Mouse (Mus musculus): ENCODE results near the gene Psip1. TPM values are rescaled to one million over a fixed set of nuclear protein-coding genes. Genes with fewer than 3 reads are reported as not detected.
"Not testable (repeated sequence)": the region's sequence is repeated elsewhere in the genome, so short reads cannot be mapped to it uniquely, and the experiment has no call there.

Psip1 gene
- polyA plus RNA-seq, 1 experiment from 2014 or later: 146 TPM

DNA sequence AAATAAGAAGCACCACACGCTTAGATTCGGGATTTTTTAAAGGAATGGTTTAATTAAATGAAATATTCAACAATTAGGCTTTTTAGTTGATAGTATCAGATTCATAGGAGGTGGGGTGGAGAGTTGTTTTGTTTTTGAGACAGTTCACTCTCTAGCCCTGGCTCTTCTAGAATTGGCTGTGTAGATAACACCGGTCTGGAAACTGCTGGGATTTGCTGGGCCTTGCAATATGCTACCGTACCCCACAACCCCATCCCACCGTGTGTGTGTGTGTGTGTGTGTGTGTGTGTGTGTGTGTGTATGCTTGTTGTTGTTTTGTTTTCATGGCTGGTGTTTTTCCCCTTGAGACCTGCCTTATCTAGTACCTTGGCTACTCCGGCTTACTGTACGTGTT, 14.8 kb upstream of the Psip1 start:
- DNase-seq (ENCODE audit: low spot score): no peak

DNA sequence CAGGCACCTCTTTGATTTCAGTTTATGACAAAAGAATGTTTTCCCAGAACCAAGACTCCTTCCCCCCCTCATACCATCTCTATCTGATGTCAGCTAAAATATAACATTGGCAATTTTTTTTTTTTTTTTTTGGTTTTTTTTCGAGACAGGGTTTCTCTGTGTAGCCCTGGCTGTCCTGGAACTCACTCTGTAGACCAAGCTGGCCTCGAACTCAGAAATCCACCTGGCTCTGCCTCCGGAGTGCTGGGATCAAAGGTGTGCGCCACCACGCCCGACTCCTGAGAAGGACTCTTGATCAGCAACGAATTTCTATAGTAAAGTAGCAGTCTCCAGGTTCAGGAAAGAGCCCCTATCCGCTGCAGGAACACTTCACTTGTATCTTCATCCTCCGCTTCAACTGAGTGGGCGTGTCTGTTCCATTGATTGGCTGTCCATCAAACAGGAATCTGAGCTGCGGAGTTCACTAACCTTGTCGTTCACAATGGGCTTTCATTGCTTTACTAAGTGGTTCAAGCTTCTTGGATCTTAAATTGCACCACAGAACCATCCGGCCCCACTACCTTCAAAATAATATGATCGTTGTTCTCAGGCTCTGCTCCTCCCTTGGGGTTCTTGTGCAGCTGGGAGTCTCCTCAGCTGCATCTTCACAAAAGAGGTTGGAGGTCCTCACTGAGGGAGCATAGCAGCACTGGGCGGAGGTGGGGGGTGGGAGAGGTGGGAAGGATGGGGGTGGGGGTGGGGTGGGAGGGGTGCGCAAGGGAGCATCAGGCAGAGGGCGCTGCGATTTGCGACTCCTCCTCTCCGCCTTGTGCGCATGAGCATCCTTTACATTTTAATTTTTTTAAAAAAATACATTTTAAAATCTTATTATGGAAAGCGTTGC, 14.1 kb upstream of the Psip1 start:
- no peak for DNase-seq (ENCODE audit: low spot score)

- DNase-seq (ENCODE audit: low spot score): not testable (repeated sequence)
Measured at GRCm38 (mm10) chr4:83497013-83497412, 10.8 kb upstream of the Psip1 start.

DNA sequence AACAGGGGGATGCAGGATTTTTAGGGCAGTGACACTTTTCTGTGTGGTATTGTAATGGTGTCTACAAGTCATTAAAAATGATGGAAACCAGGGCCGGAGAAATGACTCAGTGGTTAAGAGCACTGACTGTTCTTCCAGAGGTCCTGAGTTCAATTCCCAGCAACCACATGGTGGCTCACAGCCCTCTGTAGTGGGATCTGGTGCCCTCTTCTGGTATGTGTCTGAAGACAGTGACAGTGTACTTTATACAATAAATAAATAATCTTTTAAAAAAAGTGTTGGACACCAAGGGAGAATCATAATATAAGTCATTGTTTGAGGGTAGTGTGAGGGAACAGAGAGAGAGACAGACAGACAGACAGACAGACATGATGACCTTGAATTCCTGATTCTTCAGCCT, 6.9 kb upstream of the Psip1 start:
- no peak for DNase-seq (ENCODE audit: low spot score)

- DNase-seq (ENCODE audit: low spot score): no peak
Measured at GRCm38 (mm10) chr4:83489121-83489520, 2.9 kb upstream of the Psip1 start.

- peak; percentile 94 for DNase-seq (ENCODE audit: low spot score)
Measured at GRCm38 (mm10) chr4:83485735-83486116, 533 bp downstream of the Psip1 start.

GRCm38 (mm10) chr4:83485250-83485649, 1.0 kb downstream of the Psip1 start:
- DNase-seq (ENCODE audit: low spot score): no peak

- DNase-seq (ENCODE audit: low spot score): no peak
Measured at GRCm38 (mm10) chr4:83468208-83468607, 18.1 kb downstream of the Psip1 start.

- no peak for DNase-seq (ENCODE audit: low spot score)
Measured at GRCm38 (mm10) chr4:83467615-83468014, 18.6 kb downstream of the Psip1 start.

- DNase-seq (ENCODE audit: low spot score): no peak
Measured at GRCm38 (mm10) chr4:83464827-83465226, 21.4 kb downstream of the Psip1 start.

GRCm38 (mm10) chr4:83460106-83460505, 26.2 kb downstream of the Psip1 start:
- DNase-seq (ENCODE audit: low spot score): no peak

GRCm38 (mm10) chr4:83450785-83451184, 35.5 kb downstream of the Psip1 start:
- DNase-seq (ENCODE audit: low spot score): no peak

DNA sequence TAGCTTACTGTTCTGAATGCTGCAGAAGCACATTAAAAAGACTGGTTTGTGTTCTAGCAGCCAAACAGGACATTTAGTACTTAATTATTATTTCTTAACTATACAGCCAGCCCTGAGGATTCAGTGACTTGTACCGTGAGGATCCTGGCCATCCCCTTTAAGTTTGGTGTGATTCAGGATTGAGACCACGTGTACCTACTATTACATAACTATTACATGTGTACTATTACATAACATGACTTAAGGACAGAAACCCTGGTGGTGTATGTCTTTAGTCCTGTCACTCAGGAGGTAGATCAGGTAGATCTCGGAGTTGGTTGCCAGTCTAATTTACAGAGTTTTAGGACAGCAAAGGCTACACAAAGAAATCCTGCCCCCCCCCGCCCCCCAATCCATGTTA, 45.2 kb downstream of the Psip1 start:
- DNase-seq (ENCODE audit: low spot score): no peak

- DNase-seq (ENCODE audit: low spot score): no peak
Measured at GRCm38 (mm10) chr4:83439045-83439444, 47.2 kb downstream of the Psip1 start.

DNA sequence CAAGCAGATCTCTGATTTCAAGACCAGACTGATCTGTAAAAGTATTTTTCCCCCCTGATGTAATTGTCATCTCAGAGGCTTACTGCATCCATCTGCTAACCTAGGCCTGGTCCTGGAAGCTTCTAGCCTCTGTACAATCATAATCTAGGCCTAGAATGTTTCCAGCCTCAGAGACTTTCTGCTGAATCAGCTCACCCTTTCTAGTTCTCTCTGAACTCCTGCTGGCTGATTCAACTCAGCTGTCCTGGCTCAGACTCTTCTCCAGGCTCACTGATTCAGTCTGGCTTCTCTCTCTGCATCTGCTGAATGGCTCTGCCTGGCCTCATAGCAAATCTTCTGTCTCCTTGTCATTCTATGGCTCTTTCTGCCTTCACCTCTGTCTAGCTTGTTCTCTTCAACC, 48.1 kb downstream of the Psip1 start:
- DNase-seq (ENCODE audit: low spot score): no peak

DNA sequence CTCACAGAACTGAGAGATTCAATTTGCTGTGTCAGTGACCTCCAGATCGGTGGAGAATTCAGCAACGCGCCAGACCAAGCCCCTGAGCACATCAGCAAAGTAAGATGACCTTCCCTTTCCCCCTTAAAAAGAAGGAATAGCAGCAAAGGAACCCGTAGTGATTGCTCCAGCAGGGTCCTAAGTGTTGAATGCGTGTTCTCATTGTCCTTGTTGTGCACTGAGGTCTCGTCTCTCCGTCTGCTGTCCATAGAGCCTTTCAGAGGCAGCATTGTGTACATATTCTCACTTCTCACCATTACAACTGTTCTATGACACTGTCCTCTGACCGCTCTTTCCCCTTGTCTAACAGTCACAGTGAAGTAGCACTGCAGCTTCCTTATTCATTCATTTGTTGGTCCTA, 49.9 kb downstream of the Psip1 start:
- DNase-seq (ENCODE audit: low spot score): no peak

DNA sequence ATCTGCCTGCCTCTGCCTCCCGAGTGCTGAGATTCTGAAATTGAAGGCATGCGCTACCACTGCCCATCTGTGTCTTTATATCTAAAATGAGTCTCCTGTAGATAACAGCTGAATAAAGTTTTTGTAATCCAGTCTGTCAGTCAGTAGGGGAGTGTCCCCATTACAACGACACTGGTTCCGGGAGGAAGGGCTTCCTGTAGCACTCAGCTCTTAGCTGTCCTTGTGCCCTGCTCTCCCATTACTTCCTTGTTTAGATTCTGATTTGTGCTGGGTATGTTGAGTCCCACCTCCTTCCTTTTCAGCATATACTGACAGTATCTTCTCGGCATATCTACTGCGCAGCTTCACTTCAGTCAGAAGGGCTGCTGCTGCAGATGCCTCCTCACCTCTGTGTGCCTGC, 53.4 kb downstream of the Psip1 start:
- no peak for DNase-seq (ENCODE audit: low spot score)

- DNase-seq (ENCODE audit: low spot score): no peak
Measured at GRCm38 (mm10) chr4:83431950-83432349, 54.3 kb downstream of the Psip1 start.

GRCm38 (mm10) chr4:83428845-83429244, 57.4 kb downstream of the Psip1 start:
- DNase-seq (ENCODE audit: low spot score): peak; percentile 45

DNA sequence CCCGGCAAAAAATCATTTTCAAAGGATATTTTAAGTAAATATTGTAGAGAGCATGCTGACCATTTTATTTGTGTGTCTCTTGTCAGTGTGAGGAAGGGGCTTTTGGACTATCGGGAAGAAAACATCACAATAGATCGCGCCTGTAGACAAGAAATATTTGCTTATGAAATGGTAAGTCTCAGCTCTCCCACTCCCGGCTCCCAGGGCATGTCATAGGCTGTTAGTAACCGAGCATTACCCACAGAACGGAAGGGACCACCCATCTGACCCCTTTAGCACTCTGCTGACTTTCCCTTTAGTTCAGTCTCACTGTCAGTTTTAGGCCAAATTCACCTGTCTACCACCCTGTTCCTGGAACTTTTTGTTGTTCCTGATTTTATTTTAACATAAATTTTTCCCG, 58.6 kb downstream of the Psip1 start:
- no peak for DNase-seq (ENCODE audit: low spot score)

- DNase-seq (ENCODE audit: low spot score): no peak
Measured at GRCm38 (mm10) chr4:83427141-83427540, 59.1 kb downstream of the Psip1 start.

- DNase-seq (ENCODE audit: low spot score): no peak
Measured at GRCm38 (mm10) chr4:83425119-83425518, 61.1 kb downstream of the Psip1 start.

DNA sequence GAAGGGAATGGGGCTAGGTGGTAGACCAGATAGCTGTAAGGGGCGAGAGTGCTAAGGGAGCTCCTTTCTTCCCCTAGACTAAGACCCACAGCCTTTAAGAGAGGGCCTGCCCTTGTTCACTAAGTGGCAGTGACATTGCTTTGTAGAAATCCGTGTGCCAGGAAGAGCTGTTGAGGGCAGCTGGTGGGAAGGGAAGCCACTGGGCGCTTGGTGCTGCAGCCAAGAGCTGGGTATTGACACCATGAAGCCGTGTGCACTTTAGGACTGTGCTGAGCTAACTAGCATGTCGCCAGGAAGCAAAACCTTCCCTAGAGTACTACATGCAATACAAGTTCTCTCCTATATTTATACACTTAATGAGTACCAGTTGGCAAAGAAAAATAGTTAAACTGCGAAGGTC, 62.6 kb downstream of the Psip1 start:
- no peak for DNase-seq (ENCODE audit: low spot score)

All from thymus, postnatal 0 days (tissue).